ENCODE assay signal across 8 mouse cellular contexts in genomic region chr11:24060428-24060827, GRCm38 (mm10). TPM values are rescaled to one million over a fixed set of nuclear protein-coding genes. Genes with fewer than 3 reads are reported as not detected.
A peak's percentile ranks its signal among the peaks of the same experiment; 100 is the strongest.
DNase-seq lines count a peak whose midpoint lies in the region; ATAC-seq and TF ChIP-seq lines count a peak whose summit lies in the region.

No protein-coding gene starts in this region.

- no peak for TF ChIP-seq EP300 in lung, postnatal 0 days (IDR thresholded peaks at IDR 0.05)
- TF ChIP-seq EP300 in stomach, postnatal 0 days (optimal IDR thresholded peaks at IDR 0.05), result no peak

- no peaks in the 10 kb centered on the region for H3K4me1 ChIP-seq in lung, postnatal 0 days (ENCODE audit: insufficient read depth, low read depth, low read length)
- H3K4me1 ChIP-seq in hindbrain, embryonic 11.5 days (replicated peaks; ENCODE audit: control insufficient read depth, insufficient read depth, low read length), result peaks cover 6% of the 10 kb centered on the region
- H3K4me1 ChIP-seq in midbrain, embryonic 10.5 days, result peaks cover 42% of the 10 kb centered on the region
- no peaks in the 10 kb centered on the region for H3K4me1 ChIP-seq in stomach, postnatal 0 days (replicated peaks; ENCODE audit: control insufficient read depth, insufficient read depth)

- peaks cover 20% of the 10 kb centered on the region for H3K27me3 ChIP-seq in lung, postnatal 0 days (replicated peaks; ENCODE audit: insufficient read depth, low read length)
- no peaks in the 10 kb centered on the region; the same call in 1 of the 2 replicates for H3K27me3 ChIP-seq in hindbrain, embryonic 11.5 days (ENCODE audit: control insufficient read depth, insufficient read depth, low read length)
- H3K27me3 ChIP-seq in midbrain, embryonic 10.5 days (ENCODE audit: low read depth, poor library complexity, severe bottlenecking), result peaks cover 70% of the 10 kb centered on the region
- H3K27me3 ChIP-seq in stomach, postnatal 0 days (ENCODE audit: control insufficient read depth, insufficient read depth, low read length), result peaks cover 2% of the 10 kb centered on the region; the same call in 1 of the 2 replicates

- peak overlapping the region; percentile 4; the same call in 1 of the 2 replicates for H3K4me3 ChIP-seq in lung, postnatal 0 days (ENCODE audit: low read depth, low read length)
- H3K4me3 ChIP-seq in hindbrain, embryonic 11.5 days (ENCODE audit: low read depth, low read length), result no peak overlapping the region
- H3K4me3 ChIP-seq in midbrain, embryonic 10.5 days, result peak overlapping the region; percentile 47
- peak overlapping the region; percentile 21; the same call in 1 of the 2 replicates for H3K4me3 ChIP-seq in stomach, postnatal 0 days (ENCODE audit: low read depth, low read length)

- WGBS in lung, postnatal 0 days, result 2% methylated on average over 5 of the region's 5 CpGs
- WGBS in hindbrain, embryonic 11.5 days, result 2% methylated on average over 5 of the region's 5 CpGs
- WGBS in midbrain, embryonic 10.5 days, result 1% methylated on average over 5 of the region's 5 CpGs
- WGBS in stomach, postnatal 0 days, result 20% methylated on average over 5 of the region's 5 CpGs

- no peak overlapping the region for H3K9ac ChIP-seq in lung, postnatal 0 days (replicated peaks; ENCODE audit: low read depth)
- peak overlapping the region; percentile 23; the same call in 1 of the 2 replicates for H3K9ac ChIP-seq in hindbrain, embryonic 11.5 days (ENCODE audit: low read depth, low read length)
- H3K9ac ChIP-seq in stomach, postnatal 0 days (ENCODE audit: low read length), result no peak overlapping the region

- no peaks in the 10 kb centered on the region for H3K9me3 ChIP-seq in lung, postnatal 0 days (ENCODE audit: low read length)
- no peaks in the 10 kb centered on the region for H3K9me3 ChIP-seq in hindbrain, embryonic 11.5 days (ENCODE audit: control insufficient read depth, low read length)
- H3K9me3 ChIP-seq in midbrain, embryonic 10.5 days (replicated peaks), result no peaks in the 10 kb centered on the region
- no peaks in the 10 kb centered on the region for H3K9me3 ChIP-seq in stomach, postnatal 0 days (ENCODE audit: control insufficient read depth, low read length)

- TF ChIP-seq CTCF in lung, postnatal 0 days (IDR thresholded peaks at IDR 0.05), result no peak
- no peak for TF ChIP-seq CTCF in stomach, postnatal 0 days (IDR thresholded peaks at IDR 0.05; ENCODE audit: low read depth)

- no peak overlapping the region for H3K27ac ChIP-seq in lung, postnatal 0 days (ENCODE audit: low read length)
- H3K27ac ChIP-seq in hindbrain, embryonic 11.5 days (ENCODE audit: low read depth, low read length), result 0 out of 2 replicates have a peak overlapping the region, but pooled peaks have one; percentile 42
- no peak overlapping the region for H3K27ac ChIP-seq in midbrain, embryonic 10.5 days (replicated peaks)
- H3K27ac ChIP-seq in stomach, postnatal 0 days (replicated peaks), result no peak overlapping the region

- H3K4me2 ChIP-seq in lung, postnatal 0 days (replicated peaks; ENCODE audit: low read depth, low read length), result peak overlapping the region; percentile 25; the same call in 1 of the 2 replicates
- H3K4me2 ChIP-seq in hindbrain, embryonic 11.5 days (replicated peaks; ENCODE audit: low read depth, low read length), result peak overlapping the region; percentile 59
- H3K4me2 ChIP-seq in stomach, postnatal 0 days (replicated peaks; ENCODE audit: low read depth), result peak overlapping the region; percentile 42

- DNase-seq in lung, postnatal 0 days (ENCODE audit: low spot score), result no peak
- no peak for DNase-seq in lung, postnatal 14 days
- DNase-seq in hindbrain, embryonic 11.5 days (ENCODE audit: low spot score), result peak; percentile 50
- DNase-seq in midbrain, embryonic 10.5 days (ENCODE audit: low spot score), result peak; percentile 35
- DNase-seq in stomach, postnatal 0 days (ENCODE audit: low spot score), result no peak
- DNase-seq in ovary, postnatal 36 days (ENCODE audit: low spot score), result no peak
- no peak for DNase-seq in cerebellum, adult 9-11 months
- DNase-seq in layer of hippocampus, adult 8-10 months (ENCODE audit: low spot score in 2 of 2), result no peak

- no peak for ATAC-seq in lung, postnatal 0 days
- ATAC-seq in hindbrain, embryonic 11.5 days (ENCODE audit: low FRiP score), result no peak; the same call in 1 of the 2 replicates
- no peak for ATAC-seq in stomach, postnatal 0 days (ENCODE audit: low FRiP score, low TSS enrichment)

- no peaks in the 10 kb centered on the region for H3K36me3 ChIP-seq in lung, postnatal 0 days (ENCODE audit: insufficient read depth, low read length)
- no peaks in the 10 kb centered on the region for H3K36me3 ChIP-seq in hindbrain, embryonic 11.5 days (ENCODE audit: control insufficient read depth, insufficient read depth, low read length)
- no peaks in the 10 kb centered on the region for H3K36me3 ChIP-seq in midbrain, embryonic 10.5 days
- H3K36me3 ChIP-seq in stomach, postnatal 0 days (ENCODE audit: control insufficient read depth, insufficient read depth, low read length), result no peaks in the 10 kb centered on the region

RNA-seq across cellular contexts. Expression of gene A830031A19Rik, which starts 14.4 kb away (rescaled TPM):
- polyA plus RNA-seq in lung, postnatal 0 days (2015; fragmentation: Nextera tagmentation; extraction: Ambion mirVana), result not detected in 2 replicates
- polyA plus RNA-seq in hindbrain, embryonic 11.5 days (2014; fragmentation: Nextera tagmentation; extraction: Ambion mirVana), result not detected in 2 replicates
- polyA plus RNA-seq in midbrain, embryonic 10.5 days (2016; fragmentation: Nextera tagmentation; extraction: Ambion mirVana), result not detected in 2 replicates
- 0.27 TPM in 1 of 2 replicates, not detected in the other for polyA plus RNA-seq in stomach, postnatal 0 days (2015; fragmentation: Nextera tagmentation; extraction: Ambion mirVana)
- total RNA-seq in layer of hippocampus, adult 8-10 months (2022), result 1 to 10 TPM in 3 of 4 experiments, under 1 TPM in 1; 0.93 to 2.4 (median 1.6) TPM

RNA-seq across cellular contexts. Expression of gene Bcl11a, which starts 17.4 kb away (rescaled TPM):
- polyA plus RNA-seq in lung, postnatal 0 days (2015; fragmentation: Nextera tagmentation; extraction: Ambion mirVana), result 2.4 and 2.6 TPM in 2 replicates
- polyA plus RNA-seq in hindbrain, embryonic 11.5 days (2014; fragmentation: Nextera tagmentation; extraction: Ambion mirVana), result 66.6 and 71.7 TPM in 2 replicates
- polyA plus RNA-seq in midbrain, embryonic 10.5 days (2016; fragmentation: Nextera tagmentation; extraction: Ambion mirVana), result 15.8 and 33.2 TPM in 2 replicates
- 10.5 and 11.7 TPM in 2 replicates for polyA plus RNA-seq in stomach, postnatal 0 days (2015; fragmentation: Nextera tagmentation; extraction: Ambion mirVana)
- 100 to 1,000 TPM; 103 to 118 (median 109) TPM for total RNA-seq in layer of hippocampus, adult 8-10 months (2022)

Comparison
In these comparisons a context has a peak if more than half of its experiments do, and no peak if none do; other contexts are left out.
1. DNase-seq: peak in hindbrain, embryonic 11.5 days (single experiment) and midbrain, embryonic 10.5 days (single experiment); none in lung, postnatal 0 days (single experiment), lung, postnatal 14 days (single experiment), stomach, postnatal 0 days (single experiment), ovary, postnatal 36 days (single experiment), cerebellum, adult 9-11 months (single experiment) and layer of hippocampus, adult 8-10 months (0 of 2).
2. Peak in every context shown above with its lines, with median percentiles within 50 percentile points of each other: H3K4me2 ChIP-seq.